Mouse (Mus musculus): ENCODE measurements around the gene Pnisr. TPM values are rescaled to one million over a fixed set of nuclear protein-coding genes. Genes with fewer than 3 reads are reported as not detected.

The Pnisr gene
- 158 and 164 TPM in 2 replicates for total RNA-seq (2021)
- long read RNA-seq, full-length matches to known transcripts: 16 of 76 reads
- long read RNA-seq, partial matches to known transcripts: 35 of 76 reads
- long read RNA-seq, other reads (novel, unspliced or antisense): 25 of 76 reads

- DNase-seq: peak; percentile 95
These were observed at the start of gene Pnisr for GRCm38 (mm10) chr4:21847481-21848286. TSS of gene Pnisr (plus strand) at chr4:21847583.

GRCm38 (mm10) chr4:21801013-21801412, 46.4 kb upstream of the Pnisr start:
- no peak for DNase-seq

GRCm38 (mm10) chr4:21801620-21802019, 45.8 kb upstream of the Pnisr start:
- no peak for DNase-seq

GRCm38 (mm10) chr4:21807204-21807603, 40.2 kb upstream of the Pnisr start:
- no peak for DNase-seq

DNA sequence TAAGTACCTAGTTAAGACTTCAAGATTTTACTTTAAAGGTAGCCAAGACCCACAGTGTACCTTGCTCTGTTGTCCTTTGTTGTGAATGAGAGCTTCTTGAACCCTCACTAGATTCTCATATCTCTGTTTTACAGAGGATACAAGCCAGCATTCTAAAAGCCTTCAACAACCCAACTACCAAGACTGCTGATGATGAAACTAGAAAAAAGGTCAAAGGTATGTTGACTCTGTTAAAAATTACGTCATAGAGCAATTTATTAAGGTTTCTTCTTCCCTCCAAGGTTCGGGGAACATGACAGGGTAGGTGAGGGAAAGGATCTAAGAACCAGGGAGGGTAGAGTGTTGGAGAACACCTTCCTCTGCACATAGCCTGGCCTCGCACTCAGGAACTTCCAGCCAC, 36.8 kb upstream of the Pnisr start:
- DNase-seq: no peak

DNA sequence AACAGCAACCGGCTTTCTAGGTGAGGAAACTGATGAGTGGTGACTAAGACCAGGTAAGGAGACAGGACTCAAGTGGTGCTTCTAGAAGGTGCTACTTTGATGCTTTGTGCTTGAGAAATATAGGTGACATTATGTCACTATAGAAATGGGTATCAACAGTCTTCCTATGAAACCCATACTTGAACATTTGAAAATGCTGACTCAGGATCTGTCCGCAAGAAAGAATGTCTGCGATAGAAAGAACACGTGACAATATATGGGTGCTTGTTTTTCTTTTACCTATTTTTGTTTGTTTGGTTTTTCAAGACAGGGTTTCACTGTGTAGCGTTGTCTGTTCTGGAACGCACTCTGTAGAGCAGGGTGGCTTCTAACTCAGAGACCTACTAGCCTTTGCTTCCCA, 34.7 kb upstream of the Pnisr start:
- no peak for DNase-seq

- DNase-seq: no peak
These were observed 33.4 kb upstream of the Pnisr start for GRCm38 (mm10) chr4:21814029-21814428.

- peak; percentile 22 for DNase-seq
These were observed 20.8 kb upstream of the Pnisr start for GRCm38 (mm10) chr4:21826616-21827015.

GRCm38 (mm10) chr4:21832844-21833243, 14.5 kb upstream of the Pnisr start:
- DNase-seq: no peak

GRCm38 (mm10) chr4:21848287-21848630, 876 bp downstream of the Pnisr start:
- peak; percentile 94 for DNase-seq

DNA sequence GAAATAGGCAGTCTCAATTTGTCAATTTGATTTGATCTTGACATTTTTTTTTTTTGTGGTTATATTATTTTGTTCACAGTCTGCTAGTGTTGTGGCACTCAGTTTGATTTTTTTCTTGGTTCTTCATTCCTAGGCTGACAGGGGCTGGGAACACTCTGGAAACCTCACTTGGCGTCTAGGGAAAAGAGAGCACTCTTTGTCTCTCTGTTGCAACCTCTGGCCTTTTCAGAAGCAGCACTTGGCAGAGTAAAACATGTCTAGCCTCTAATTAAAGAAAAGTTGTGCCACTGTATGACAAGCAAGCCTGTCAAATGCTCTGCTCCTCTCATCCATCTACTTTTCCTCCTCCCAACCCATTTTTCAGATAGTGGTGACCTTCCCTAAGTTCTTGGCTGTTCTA, 10.1 kb downstream of the Pnisr start:
- DNase-seq: no peak

DNA sequence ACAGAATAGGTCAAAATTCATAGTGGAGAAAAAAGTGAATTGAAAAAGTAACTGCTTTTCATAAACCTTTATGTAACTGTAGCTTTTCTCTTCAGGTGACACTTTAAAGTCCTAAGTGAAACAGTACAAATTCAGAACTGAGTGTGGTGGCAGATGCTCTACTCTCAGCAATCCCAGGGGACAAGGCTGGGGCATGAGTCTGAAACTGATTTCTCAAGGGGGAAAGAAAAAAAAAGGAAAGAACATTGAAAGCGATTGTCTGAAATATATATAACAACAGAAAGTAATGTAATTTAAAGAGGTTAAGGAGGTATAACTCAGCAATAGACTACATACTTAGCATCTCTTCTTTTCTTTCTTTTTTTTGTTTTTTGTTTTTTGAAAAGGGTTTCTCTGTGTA, 17.8 kb downstream of the Pnisr start:
- no peak for DNase-seq

DNA sequence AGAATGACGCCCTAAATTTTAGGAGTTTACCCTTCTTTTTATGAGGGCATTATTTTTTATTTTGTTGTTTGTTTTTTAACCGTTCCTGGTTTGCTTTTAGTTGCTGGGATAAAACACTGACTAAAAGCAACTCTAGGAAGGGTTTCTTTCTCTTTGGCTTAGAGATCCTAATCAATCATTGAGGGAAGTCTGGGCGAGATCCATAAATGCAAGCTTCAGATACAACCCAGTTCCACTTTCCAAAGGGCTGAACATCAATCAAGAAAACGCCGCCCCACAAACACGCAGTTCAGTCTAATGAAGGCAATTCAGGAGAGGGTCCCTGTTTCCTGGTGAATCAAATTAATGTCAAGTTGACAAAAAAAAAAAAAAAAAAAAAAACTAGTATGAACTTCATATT, 31.4 kb downstream of the Pnisr start:
- DNase-seq: no peak

DNA sequence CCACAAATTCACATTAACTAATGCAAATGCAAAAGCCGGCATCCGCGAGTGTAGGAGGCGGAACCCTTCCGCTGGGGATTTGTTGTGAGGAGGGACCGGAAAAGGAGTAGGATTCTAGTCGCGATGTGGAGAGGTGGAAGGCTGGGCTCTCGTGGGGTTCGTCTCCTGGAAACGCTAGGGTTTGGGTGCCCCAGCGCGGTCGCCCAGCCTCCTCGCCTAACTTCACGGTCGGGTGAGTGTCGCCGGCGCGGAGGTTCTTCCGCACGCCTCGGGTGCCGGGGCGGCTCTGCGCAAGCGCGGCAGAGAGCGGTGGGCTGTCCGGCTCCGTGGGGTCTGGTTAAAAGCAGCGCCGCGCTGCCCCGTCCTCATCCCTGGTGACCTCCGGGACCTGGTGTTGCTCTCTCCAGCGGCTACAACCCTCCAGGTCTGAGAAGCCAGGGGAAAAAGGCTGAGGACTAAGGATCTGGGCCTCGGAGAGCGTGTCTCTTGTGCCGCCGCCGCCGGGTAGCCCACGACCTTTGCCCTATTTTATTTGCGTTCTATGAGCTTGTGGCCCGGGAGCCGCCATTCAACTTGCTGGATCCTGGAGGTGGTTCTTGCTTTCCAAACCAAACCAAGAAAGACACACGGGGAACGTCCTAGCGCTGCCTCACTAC, 32.3 kb downstream of the Pnisr start, which contains the start of gene Coq3:
TSS of gene Coq3 (plus strand) at position 109 of the 656 bp plus-strand sequence.
- DNase-seq: peak; percentile 83

DNA sequence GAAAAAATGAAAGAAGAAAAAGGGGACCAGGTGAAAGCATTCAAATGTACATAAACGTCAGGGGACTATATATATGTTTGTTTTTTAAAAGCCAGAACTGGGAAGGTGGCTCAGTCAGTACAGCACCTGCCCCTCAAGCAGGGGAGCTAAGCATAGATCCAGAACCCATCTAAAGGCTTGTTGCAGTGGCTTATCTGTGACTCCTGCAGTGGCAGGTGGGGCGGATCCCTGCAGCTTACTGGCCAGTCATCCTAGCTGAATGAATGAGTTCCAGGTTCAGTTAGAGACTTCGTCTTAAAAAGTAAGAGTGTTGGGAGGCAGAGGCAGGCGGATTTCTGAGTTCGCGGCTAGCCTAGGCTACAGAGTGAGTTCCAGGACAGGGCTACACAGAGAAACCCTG, 35.4 kb downstream of the Pnisr start:
- no peak for DNase-seq

DNA sequence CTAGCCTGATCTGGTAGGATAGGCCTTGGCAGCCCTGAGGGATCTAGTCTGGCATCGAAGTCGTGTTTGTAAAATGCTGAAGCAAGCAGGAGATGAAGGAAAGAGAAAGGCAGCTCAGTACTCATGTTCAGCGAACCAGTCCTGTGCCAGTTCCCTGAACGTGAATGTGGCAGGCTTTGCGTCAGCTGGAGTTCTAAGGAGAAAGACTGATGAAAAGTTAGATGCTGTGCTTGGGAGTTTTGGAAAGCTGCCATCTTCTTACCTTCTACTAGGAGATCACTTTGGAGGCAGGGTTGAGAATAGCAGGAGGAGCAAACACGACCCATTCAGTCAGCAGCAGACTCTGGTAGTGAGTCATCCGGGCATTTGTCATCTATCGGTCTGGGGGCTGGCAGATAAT, 38.4 kb downstream of the Pnisr start:
- DNase-seq: no peak

Other genes with a start within 250 kb of the Pnisr start
- not detected in 2 replicates for gene Prdm13, start 161.6 kb upstream of the Pnisr start, total RNA-seq (2021)
- gene Ccnc, start 119.9 kb upstream of the Pnisr start, total RNA-seq (2021): 19.8 and 23.9 TPM in 2 replicates
- 21.6 and 23.3 TPM in 2 replicates for gene Usp45, start 80.4 kb upstream of the Pnisr start, total RNA-seq (2021)
- gene Tstd3, start 80.4 kb upstream of the Pnisr start, total RNA-seq (2021): 8.8 and 14.8 TPM in 2 replicates
- gene Coq3, start 32.1 kb downstream of the Pnisr start, total RNA-seq (2021): 17.4 and 20.0 TPM in 2 replicates
- 4.8 and 5.4 TPM in 2 replicates for gene Faxc, start 83.7 kb downstream of the Pnisr start, total RNA-seq (2021)